Mouse (Mus musculus) ovary, adult 18-20 months (tissue): ENCODE data around the gene Gm17018.

Source experiments
- DNase-seq: peaks from one replicate; pipeline ENCODE4 v3.0.0; 2022; ENCODE audit warnings: low spot score, mixed read lengths

The Gm17018 gene

DNA sequence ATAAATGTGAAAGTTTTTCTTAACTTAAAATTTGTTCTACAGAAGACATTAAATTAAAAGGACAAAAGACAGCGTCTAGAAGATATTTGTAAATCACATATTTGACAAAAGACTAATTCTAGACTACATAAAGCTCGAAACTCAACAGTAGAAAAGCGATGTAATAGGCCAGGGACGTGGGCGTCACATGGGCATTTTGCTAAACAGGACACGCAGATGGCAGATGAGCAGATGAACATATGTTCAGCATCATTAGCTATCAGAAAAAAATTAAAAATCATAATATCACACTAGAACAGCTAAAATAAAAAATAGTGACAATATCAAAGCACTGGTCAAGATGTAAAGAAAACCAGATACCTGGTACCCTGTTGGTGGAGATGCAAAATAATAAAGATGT lies 29.3 kb downstream of the Gm17018 start:
- no peak for DNase-seq

DNA sequence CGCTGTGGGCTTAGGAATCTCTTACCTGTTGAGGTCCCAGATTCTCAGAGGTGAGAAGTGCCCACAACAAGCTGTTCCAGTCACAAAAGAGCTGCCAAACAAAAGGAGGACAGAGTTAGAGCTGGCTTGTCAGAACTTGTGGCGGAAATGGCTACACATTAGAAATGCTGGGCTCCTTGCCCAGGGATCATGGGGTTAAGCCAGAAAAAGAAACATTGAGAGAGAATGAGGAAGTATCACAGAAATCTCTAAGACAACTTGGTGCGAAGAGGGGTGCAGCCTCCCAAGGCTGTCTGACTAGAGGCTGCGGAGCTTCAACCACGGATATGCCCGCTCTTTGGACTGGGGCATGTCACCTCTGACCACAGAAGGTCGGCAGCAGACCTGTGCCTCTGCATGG lies 31.3 kb downstream of the Gm17018 start:
- DNase-seq = peak; percentile 26

DNA sequence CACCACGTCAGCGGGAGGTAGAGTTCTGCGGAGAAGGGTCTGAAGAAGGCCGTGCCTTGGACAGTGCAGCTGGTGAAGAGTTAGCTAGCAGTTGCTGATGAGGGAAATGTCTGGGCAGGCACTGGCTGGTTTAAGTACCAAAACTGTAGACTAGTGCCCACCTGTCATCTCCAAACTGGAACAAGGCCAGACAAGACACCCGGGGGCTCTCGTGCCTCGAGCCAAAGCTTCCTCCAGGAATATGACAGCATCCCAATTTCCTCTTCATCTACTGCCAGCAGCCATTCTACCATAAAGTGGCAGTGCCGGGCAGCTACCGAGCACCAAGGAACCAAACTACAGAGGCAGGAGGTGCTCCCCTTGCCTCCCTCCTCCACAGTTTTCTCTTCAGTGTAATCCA lies 32.5 kb downstream of the Gm17018 start:
- no peak for DNase-seq

DNA sequence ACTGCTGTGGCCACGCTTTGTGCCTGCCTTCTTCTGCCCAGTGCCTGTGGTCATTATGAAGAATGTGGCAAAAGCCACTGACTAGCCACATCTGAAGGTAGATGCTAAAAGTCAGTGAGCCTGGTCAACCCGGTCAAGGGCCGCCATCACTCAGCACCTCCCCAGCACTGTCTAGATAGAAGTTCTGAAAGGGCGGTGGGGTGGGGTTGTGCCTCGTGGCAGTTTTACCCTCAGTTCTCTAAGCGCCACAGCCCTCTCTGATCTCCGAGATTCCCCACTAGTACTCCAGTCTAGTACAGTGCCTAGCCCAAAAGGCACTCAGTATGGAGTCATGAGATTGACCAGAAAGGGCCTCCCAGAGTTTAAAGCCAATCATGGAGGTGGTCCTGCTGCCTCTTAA lies 33.7 kb downstream of the Gm17018 start:
- DNase-seq = no peak

DNA sequence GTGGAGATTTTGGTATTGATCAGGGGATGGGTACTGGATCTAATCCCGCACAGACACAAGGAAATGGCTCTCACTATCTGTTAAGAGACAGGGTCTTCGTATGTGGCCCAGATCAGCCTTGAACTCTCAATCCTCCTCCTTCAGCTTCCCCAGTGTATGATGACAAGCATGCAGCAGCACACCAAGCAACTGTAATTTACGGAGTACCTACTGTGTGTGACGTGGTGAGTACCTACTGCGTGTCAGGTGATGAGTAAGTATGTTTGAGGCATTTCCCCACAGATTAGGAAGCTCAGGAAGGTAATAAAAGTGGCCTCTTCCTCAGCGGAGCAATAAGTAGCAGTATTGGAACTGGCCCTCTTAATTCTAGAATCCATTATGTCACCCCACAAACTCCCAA lies 35.1 kb downstream of the Gm17018 start:
- DNase-seq = no peak

DNA sequence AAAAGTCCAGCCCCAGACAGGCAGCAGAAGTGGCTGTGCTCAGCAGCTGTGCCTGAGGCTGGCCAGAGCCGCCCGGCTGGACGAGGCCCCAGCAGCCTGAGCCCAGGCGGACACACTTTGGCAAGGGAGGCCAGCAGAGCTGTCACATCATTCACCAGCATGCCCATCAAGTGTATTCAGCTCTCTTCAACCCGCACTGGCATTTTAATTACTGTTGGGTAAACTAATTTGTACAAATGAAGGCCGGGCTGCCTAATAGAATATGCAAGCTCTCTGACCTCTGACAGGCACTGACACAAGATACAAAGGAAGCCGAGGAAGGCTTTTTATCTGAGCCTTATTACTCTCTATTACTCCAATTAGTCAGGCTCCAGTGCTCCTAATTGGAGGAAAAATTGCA lies 35.6 kb downstream of the Gm17018 start:
- no peak for DNase-seq

DNA sequence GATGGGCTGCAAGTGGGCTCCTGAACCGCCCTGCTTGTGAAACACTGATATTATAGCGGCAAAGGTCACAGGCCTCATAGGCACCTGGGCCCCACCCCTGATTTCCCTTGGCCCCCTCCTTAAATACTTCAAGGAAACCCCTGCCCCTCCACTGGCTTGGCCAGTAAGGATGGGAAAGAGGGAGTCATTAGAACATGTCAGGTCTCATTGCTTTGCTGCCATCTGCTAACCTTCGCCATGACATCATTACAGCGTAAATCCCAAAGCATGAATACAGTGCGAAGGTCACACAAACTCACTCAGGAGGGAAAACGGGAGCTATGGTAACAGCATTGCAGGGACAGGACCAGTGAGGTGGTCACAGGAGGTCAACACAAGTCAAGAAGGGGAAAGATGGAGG lies 36.0 kb downstream of the Gm17018 start:
- DNase-seq = no peak

DNA sequence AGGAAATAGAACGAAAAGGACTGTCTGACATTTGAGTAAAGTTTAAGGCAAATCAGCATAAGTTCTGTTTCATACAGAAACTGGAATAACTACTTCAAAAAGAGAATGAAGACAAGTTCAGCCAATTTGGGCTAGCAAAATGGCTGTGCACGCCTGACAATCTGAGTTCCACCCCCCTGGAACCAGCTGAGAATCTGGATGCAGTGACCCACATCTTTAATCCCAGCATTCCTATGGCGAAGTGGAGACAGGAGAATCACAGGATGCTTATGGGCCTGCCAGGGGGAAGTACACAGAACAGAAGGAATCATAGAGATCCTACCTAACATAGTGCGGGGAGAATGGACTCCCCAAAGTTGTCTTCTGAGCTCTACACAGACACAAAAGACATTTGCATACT lies 36.7 kb downstream of the Gm17018 start:
- no peak for DNase-seq

DNA sequence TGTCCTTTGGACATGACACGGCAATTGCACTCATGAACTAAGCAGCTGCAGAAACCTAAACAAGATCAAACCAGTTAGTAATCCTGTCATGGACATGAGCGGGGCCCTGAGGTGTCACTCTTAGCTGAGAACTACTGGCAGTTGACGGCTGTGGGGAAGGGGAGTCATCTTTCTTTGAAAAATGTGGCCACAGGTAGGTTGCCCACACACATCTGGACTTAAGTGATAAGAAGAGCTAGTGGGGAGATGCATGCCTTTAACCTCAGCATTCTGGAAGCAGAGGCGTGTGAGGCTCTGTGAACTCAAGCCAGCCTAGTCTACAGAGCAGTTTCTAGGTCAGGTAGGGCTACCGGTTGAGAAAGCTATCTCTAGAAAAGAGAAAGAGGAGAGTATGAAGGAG lies 42.2 kb downstream of the Gm17018 start:
- no peak for DNase-seq

DNA sequence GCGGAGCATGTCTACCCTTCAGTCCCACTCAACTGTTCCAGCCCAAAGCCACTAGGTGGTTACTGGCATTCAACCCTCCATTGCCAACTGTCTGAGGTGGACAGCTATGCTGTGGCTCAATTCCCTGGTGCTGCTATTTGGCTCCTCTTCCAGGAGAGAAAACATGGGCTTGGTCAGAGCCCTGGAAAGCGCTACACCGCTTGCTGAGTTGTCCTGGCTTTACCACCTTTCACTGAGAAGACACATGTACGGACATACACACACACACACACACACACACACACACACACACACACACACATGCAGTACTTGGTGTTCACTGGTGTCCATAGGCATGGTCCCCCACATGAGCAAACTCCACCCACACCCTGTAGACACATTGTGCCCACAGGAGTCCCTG lies 46.3 kb downstream of the Gm17018 start:
- DNase-seq = no peak

DNA sequence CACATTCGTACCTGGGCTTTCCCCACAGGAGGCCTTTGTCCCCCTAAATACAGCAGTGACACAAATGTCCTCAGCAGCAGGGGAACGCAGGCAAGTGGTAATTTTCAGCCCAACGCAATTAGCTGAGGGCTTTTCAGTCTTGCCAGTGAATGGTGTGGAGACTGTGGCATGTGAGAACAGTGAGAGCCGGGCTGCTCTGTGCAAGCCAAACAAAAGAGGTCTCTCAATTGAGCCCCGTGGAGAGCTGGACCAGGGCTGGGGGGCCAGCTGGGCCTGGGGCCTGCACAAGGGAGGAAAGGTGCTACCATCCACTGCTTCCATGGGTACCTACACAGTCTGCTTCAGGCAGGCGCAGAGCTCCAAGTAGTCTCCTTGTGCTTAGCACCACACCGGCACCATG lies 47.1 kb downstream of the Gm17018 start:
- no peak for DNase-seq

DNA sequence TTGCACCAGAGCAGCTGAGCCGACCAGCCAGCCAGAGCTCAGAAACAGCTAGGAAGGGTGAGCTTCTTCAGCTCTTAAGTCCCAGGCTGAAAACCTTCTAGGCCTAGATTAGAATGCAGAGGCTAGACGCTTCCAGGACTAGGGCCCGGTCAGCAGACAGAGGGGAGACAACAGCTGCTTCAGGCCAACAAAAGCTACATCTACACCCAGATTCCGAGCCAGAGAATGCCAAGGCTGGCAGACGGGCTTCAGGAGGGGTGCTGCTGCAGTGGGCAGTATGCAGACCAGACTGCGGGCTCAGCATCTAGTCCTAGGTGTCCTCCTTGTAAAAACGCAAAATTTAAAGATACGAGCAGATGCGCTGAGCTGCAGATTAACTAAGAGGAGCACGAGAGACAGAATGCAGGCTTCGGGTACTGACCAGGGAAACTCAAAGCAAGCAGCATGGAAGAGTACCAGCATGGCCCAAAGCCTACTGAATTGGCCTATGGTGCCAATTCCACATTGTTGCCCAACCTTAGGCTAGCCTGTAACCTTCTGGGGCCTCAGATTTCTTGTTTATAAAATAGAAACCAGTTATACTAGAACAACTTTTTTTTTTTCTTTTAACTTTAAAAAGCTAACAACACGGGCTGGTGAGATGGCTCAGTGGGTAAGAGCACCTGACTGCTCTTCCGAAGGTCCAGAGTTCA lies 48.4 kb downstream of the Gm17018 start:
- DNase-seq = no peak

DNA sequence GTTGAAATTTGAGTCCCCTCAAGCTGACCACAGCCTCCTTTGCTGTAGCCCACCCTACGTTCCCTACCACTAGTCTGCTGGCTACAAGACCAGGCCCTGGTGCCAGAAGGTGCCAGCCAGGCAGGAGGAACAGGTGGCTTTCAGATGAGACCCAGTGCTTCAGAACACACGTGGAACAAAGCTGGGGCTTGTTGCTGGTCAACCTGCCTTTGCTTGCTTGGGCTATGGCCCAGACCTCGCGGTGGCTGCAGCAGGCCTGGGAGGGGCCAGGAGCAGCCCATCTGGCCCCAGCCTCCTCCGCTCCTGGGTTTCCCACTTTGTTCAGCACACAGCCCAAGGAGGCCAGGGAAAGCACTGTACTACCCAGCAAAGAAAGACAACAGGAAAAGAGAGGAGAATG lies 50.4 kb downstream of the Gm17018 start:
- no peak for DNase-seq

DNA sequence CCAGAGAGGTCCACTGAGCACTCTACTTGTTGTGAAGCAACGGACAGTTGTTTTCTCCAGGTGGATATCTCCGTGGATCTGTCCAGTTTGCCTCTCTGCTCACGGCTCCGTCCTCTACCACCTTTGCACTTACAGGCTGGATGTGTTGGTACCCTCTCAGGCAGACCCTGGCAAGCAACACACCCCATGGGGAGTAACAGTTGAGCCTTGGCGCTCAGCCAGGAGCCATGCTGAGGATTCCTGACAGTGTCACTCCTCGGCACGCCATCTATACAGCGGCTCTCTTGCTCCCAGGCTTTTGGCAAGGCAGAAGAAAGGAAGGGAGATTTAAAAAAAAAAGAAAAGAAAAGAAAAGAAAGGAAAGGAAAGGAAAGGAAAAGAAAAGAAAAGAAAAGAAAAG lies 54.0 kb downstream of the Gm17018 start:
- no peak for DNase-seq

DNA sequence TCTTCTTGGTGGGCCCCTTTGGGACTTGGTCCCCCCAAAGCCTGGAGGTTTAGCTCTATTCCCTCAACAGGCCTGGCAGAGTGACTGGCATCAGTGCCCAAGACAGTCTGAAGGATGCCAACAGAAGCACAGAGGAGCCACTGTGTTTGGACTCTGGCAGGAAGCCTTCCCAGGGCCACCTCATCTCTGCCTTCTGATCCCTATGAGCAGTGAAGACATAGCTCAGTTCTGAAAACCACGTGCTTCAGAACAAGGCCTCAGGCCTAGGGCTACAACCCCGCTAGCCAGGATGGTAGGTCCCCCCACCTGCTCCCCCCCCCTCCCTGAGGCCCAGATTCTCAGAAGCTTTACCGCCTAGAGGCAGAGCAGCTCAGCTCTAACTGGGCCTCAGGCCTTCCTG lies 54.5 kb downstream of the Gm17018 start:
- DNase-seq = no peak

DNA sequence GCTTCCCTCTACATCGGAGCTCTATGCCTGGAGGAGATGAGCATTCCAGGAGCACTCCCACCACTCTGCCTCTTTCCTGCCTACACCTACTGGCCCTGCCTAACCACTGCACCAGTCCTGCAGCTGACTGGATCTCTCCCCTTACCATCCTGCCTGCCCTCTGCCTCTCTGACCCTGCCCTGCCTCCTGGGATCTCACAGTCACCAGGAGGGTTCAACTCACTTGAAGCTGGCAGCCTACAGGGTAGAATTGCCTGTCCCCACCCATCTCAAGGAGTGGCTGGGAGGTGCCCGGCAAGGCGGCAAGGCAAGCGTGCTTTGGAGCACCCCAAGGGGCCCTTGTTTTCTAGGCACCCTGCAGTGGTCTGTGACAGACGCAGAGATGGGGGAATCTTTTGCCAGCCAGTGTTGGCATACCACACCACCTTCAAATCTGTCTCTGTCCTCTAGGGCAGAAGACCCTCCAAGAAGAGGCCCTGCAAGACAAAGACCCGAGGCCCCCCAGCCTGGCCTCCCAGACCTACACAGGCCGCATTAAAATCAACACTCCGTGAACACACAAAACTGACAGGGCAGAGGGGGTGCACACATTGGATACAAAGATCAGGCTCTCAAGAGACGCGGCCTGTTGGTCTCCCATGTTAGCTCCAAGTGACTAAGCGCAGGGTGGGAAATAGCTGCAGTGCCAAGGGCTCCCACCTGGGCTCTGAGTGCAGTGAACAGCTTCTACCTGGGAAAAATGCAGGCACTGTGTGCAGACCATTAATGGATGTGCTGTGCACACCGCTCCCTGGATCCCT lies 55.2 kb downstream of the Gm17018 start:
- no peak for DNase-seq

DNA sequence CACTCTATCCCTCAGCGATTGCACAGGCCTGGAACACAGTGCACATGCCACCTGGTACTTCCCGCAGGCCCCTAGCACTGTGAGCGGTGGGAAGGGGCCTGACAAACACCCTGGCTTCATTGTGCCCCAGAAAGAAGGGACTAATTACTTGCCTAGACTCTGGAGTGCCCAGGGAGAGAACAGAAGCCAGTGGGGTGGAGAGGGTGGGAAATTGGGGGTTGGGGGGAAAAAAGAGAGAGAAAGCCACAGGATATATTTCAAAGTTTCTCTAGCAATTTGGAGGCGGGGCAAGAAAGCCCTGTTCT lies 55.8 kb downstream of the Gm17018 start:
- DNase-seq = no peak

DNA sequence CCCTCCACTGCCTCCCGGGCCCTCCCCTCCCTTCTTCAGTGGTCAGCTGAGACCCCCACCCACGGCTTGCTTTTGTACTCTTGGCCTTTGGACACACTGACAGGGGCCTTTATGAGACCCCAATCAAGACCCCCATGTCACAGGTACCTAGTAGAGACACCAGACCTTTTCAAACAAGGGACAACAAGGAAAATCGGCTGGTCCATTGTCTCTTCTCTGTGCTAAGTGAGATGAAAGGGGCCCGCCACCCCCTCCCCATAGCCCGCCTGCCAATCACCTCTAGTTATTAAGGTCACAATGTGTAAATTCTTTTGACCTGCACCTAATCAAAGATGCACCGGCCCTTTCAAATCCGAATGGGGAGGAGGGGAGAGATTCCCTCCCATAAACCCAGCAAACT lies 56.3 kb downstream of the Gm17018 start:
- DNase-seq = no peak

DNA sequence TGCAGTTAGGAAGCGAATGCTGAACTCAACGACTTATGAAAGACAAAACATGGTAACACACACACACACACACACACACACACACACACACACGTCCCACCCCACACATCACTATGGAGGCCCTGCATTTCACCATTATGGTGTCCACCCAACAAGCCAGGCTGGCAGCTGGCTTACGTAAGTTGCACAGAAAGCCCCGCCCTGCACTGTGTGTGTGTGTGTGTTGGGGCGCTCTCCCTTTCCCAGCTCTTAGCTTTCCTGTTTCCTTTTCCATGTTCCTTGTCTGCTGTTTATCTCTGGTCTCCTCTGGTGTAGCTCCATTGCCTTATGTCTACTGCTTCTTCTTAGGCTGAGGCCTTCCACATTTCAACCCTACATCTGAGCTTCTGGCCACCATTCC lies 57.8 kb downstream of the Gm17018 start:
- no peak for DNase-seq

DNA sequence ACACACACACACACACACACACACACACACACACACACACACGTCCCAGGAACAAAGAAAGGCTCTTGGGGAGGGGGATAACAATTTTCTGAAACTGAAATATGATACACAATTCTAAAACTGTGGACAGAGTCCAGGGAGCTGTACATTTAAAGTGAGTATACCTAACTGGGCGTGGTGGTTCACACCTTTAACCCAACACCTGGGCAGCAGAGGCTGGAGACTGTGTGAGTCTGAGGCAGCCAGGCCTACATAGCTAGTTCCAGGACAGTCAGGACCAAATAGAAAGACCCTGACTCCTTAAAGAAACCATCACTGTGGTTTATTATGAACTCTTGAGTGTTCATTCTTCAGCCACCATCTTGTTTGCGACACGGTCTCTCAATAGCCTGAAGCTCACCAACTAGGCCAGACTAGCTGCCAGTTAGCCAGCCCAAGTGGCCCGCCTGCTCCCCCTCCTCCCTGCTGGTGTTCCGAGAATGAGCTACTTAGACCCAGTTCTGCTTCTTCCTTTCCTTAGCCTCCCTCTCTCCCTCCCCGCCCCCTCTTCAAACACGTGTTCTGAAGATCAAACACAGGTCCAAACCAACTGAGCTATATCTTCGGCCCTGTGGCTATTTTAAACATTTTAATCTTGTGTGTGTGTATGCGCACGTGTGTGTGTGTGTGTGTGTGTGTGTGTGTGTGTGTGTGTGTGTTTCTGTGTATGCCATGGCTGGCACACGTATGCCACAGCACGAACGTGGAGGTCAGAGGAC lies 59.5 kb downstream of the Gm17018 start:
- no peak for DNase-seq

DNA sequence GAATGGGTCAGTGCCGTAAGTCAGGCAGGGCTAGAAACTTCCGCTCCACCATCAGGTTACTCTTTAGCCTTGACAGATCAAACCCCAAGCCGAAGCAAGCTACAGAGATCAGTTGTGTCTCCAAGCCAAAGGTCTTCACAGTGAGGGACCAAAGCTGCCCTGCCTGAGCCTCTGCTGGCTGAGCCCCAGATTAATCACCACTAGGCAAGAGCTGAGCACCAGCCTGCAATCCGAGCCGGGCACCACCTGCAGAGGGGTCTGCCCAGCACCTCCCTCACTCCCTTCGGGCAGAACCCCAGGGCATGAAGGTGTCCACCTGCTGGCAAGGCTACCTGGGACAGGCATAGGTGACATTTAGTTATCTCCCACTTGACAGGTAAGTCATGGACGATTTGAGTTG lies 60.6 kb downstream of the Gm17018 start:
- no peak for DNase-seq

DNA sequence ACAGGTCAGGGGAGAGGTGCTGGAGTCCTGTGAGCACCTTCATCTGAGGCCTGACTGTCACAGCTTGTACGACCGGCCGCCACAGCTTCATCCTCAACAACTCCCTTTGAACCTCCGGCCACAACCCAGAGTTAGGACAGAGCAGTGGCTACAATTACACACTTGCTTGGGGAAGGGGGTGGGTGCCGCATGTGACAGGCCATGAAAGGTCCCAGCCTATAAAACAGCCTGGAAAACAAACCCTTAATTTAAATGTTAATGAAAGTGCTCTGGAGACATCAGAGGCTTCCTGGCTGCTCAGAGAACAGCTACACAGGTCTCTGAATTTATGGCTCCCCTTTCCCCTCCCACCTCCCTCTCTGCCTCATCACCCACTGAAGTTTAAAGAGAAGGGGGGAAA lies 61.7 kb downstream of the Gm17018 start:
- no peak for DNase-seq

DNA sequence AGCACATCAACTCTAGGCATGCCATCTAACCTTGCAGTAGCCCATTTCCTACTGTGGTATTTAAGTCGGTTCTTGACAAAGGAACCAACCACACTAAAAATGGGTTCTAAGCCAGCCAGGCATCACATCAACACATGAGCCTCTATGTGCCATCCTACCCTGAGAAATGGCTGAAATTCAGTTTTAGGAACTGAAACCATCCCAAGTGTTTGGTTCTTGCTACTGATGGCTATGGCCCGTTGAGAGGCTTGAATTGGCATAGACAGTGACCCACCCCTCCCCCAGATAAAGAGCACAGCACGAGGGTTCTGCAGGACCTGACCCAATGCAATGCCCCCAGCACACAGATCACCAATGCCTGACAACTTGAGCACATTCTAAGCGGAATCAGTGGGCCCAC lies 63.3 kb downstream of the Gm17018 start:
- DNase-seq = no peak
